Mouse (Mus musculus): ENCODE results near the gene Efhd1. TPM values are rescaled to one million over a fixed set of nuclear protein-coding genes. Genes with fewer than 3 reads are reported as not detected.

The Efhd1 gene
- polyA plus RNA-seq, 1 experiment: 0.49 TPM

- H3K4me3 ChIP-seq (ENCODE audit: insufficient read depth, low read length): no peak overlapping the region
- H3K4me1 ChIP-seq (ENCODE audit: control insufficient read depth, insufficient read depth, low read length): no peaks in the 10 kb centered on the region
- no peak overlapping the region for H3K27ac ChIP-seq (ENCODE audit: insufficient read depth, low read length)
- TF ChIP-seq CTCF (IDR thresholded peaks at IDR 0.05; ENCODE audit: borderline replicate concordance, insufficient read depth, low read length): no peak
- TF ChIP-seq POLR2A (IDR thresholded peaks at IDR 0.05; ENCODE audit: low read depth, low read length): no peak
Observed at GRCm38 (mm10) chr1:87297346-87297925, 33.3 kb downstream of the Efhd1 start.

- Histone ChIP-seq H3K4me3 (ENCODE audit: insufficient read depth, low read length) (no peak overlapping the region), H3K4me1 (ENCODE audit: control insufficient read depth, insufficient read depth, low read length) (no peaks in the 10 kb centered on the region), H3K27ac (ENCODE audit: insufficient read depth, low read length) (no peak overlapping the region)
- TF ChIP-seq POLR2A (IDR thresholded peaks at IDR 0.05; ENCODE audit: low read depth, low read length): no peak
- no peak for TF ChIP-seq CTCF (IDR thresholded peaks at IDR 0.05; ENCODE audit: borderline replicate concordance, insufficient read depth, low read length)
Observed at GRCm38 (mm10) chr1:87300360-87301286, 36.5 kb downstream of the Efhd1 start.

- Histone ChIP-seq H3K4me3 (ENCODE audit: insufficient read depth, low read length) (no peak overlapping the region), H3K27ac (ENCODE audit: insufficient read depth, low read length) (no peak overlapping the region), H3K4me1 (ENCODE audit: control insufficient read depth, insufficient read depth, low read length) (no peaks in the 10 kb centered on the region)
- TF ChIP-seq CTCF (IDR thresholded peaks at IDR 0.05; ENCODE audit: borderline replicate concordance, insufficient read depth, low read length) (no peak), POLR2A (IDR thresholded peaks at IDR 0.05; ENCODE audit: low read depth, low read length) (no peak)
Observed at GRCm38 (mm10) chr1:87301971-87302370, 37.8 kb downstream of the Efhd1 start.

- no peak overlapping the region for H3K4me3 ChIP-seq (ENCODE audit: insufficient read depth, low read length)
- TF ChIP-seq POLR2A (IDR thresholded peaks at IDR 0.05; ENCODE audit: low read depth, low read length): no peak
- no peak for TF ChIP-seq CTCF (IDR thresholded peaks at IDR 0.05; ENCODE audit: borderline replicate concordance, insufficient read depth, low read length)
- H3K27ac ChIP-seq (ENCODE audit: insufficient read depth, low read length): no peak overlapping the region
- no peaks in the 10 kb centered on the region for H3K4me1 ChIP-seq (ENCODE audit: control insufficient read depth, insufficient read depth, low read length)
Observed at GRCm38 (mm10) chr1:87308952-87309351, 44.8 kb downstream of the Efhd1 start.

GRCm38 (mm10) chr1:87309621-87310020 is 45.5 kb downstream of the Efhd1 start:
- no peaks in the 10 kb centered on the region for H3K4me1 ChIP-seq (ENCODE audit: control insufficient read depth, insufficient read depth, low read length)
- no peak overlapping the region for H3K27ac ChIP-seq (ENCODE audit: insufficient read depth, low read length)
- no peak overlapping the region for H3K4me3 ChIP-seq (ENCODE audit: insufficient read depth, low read length)
- TF ChIP-seq CTCF (IDR thresholded peaks at IDR 0.05; ENCODE audit: borderline replicate concordance, insufficient read depth, low read length) (no peak), POLR2A (IDR thresholded peaks at IDR 0.05; ENCODE audit: low read depth, low read length) (no peak)

DNA sequence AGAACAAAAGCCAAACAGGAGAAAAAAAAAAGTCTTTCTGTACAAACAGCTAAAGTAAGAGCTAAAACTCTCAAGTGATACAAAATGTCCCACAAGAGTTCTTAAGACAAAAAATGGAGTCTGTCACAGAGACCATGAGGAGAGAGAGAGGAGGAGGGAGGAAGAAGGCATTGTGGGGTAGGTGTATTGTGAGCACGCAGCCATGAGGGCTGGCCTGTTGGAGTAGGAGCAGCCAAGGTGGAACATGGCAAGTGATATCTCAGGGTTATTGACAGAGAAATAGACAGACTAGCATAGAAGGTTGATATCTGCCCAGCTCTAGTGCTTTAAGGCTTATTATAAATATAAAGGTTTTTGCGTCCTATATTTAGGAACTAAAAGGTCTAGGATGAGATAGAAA is 48.5 kb downstream of the Efhd1 start:
- Histone ChIP-seq H3K4me1 (ENCODE audit: control insufficient read depth, insufficient read depth, low read length) (no peaks in the 10 kb centered on the region), H3K27ac (ENCODE audit: insufficient read depth, low read length) (no peak overlapping the region), H3K4me3 (ENCODE audit: insufficient read depth, low read length) (no peak overlapping the region)
- TF ChIP-seq CTCF (IDR thresholded peaks at IDR 0.05; ENCODE audit: borderline replicate concordance, insufficient read depth, low read length) (no peak), POLR2A (IDR thresholded peaks at IDR 0.05; ENCODE audit: low read depth, low read length) (no peak)

- no peaks in the 10 kb centered on the region for H3K4me1 ChIP-seq (ENCODE audit: control insufficient read depth, insufficient read depth, low read length)
- no peak overlapping the region for H3K27ac ChIP-seq (ENCODE audit: insufficient read depth, low read length)
- TF ChIP-seq POLR2A (IDR thresholded peaks at IDR 0.05; ENCODE audit: low read depth, low read length) (no peak), CTCF (IDR thresholded peaks at IDR 0.05; ENCODE audit: borderline replicate concordance, insufficient read depth, low read length) (no peak)
- no peak overlapping the region for H3K4me3 ChIP-seq (ENCODE audit: insufficient read depth, low read length)
Observed at GRCm38 (mm10) chr1:87313116-87313515, 49.0 kb downstream of the Efhd1 start.

GRCm38 (mm10) chr1:87313843-87314570 is 49.8 kb downstream of the Efhd1 start:
- Histone ChIP-seq H3K4me3 (ENCODE audit: insufficient read depth, low read length) (no peak overlapping the region), H3K27ac (ENCODE audit: insufficient read depth, low read length) (no peak overlapping the region), H3K4me1 (ENCODE audit: control insufficient read depth, insufficient read depth, low read length) (no peaks in the 10 kb centered on the region)
- TF ChIP-seq CTCF (IDR thresholded peaks at IDR 0.05; ENCODE audit: borderline replicate concordance, insufficient read depth, low read length) (no peak), POLR2A (IDR thresholded peaks at IDR 0.05; ENCODE audit: low read depth, low read length) (no peak)

- TF ChIP-seq POLR2A (IDR thresholded peaks at IDR 0.05; ENCODE audit: low read depth, low read length): no peak
- no peak for TF ChIP-seq CTCF (IDR thresholded peaks at IDR 0.05; ENCODE audit: borderline replicate concordance, insufficient read depth, low read length)
- Histone ChIP-seq H3K4me1 (ENCODE audit: control insufficient read depth, insufficient read depth, low read length) (no peaks in the 10 kb centered on the region), H3K27ac (ENCODE audit: insufficient read depth, low read length) (no peak overlapping the region), H3K4me3 (ENCODE audit: insufficient read depth, low read length) (no peak overlapping the region)
Observed at GRCm38 (mm10) chr1:87315431-87315830, 51.3 kb downstream of the Efhd1 start.
